Mouse (Mus musculus) 416B (cell line): ENCODE results near the gene Oaz2.

Experiments used
- DNase-seq: peaks from one replicate; pipeline ENCODE4 v3.0.0; 2011; ENCODE audit warnings: low read depth

The Oaz2 gene

DNA sequence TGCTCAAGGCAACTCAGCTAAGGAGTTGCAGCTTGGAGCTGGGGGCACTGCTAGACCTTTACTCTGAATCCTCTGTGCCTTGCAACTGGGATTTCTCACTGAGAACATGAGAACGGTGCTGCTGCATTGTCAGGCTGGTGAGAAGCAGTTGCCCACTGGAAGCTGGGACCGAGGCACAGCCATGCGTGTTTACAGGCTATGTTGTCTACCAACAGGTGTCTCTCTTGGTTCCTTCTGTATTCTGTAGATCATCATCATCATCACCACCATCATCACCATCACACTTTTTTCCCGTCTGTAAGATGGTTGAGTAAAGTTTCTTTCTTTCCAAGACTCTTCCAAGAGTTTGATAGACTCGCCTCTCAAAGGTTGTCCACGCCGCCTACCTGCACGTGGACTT is at the start of gene Oaz2:
Oaz2 (plus strand) TSS at position 301 of the 400 bp plus-strand sequence.
- no peak for DNase-seq

DNA sequence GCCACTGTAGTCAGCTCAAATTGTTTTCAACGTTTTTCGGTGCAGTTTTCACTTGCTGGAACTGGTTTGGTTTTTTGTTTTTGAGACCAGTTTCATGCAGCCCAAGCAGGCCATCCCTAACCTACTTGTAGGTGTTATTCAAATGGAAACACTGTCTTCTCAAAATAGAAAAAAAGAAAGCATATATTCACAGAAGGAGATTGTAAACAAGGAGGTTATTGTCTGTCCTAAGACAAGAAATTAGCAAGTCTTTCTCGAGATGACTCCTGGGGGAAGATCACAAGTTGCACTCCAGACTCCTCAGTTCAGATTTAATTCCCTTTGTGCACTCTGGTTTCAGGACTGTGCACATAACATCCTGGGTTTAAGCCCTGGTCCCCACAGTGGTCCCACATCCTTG is 48.5 kb upstream of the Oaz2 start:
- no peak for DNase-seq

DNA sequence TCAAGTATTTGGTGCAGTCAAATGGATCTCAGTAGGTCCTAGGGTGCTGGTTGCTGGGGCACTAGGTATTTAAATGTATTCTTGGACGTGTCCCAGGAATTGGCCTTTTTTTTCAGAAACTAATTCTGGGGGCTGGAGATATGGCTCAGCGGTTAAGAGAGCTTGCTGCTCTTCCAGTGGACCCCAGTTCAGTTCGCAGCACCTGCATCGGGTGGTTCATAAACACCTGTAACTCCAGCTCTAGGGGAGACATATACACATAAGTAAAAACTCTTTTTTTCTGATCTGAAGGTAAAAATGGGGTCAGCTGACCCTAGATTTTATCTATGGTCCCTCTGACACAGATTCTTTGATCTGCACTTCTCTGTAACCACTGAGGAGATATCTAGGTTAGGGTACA is 46.6 kb upstream of the Oaz2 start:
- DNase-seq: no peak

DNA sequence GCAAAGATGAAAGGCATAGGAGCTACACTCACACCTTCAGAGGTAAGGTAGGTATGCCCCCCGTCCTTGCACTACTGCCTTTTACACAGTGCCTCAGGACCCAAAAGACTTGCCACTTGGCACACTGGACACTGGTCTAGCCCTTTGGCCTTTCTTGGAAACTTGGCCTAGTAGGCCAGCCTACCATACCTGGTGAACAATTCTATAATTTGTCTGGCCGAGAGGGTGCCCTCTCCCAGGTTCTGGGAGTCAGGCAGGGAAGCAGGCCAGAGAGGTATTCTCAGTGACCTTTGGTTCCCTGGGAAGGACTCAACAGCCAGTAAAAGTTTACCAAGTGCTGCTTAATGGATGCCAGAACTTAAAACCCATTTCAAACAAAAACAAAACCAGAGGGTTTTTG is 46.1 kb upstream of the Oaz2 start:
- DNase-seq: no peak

DNA sequence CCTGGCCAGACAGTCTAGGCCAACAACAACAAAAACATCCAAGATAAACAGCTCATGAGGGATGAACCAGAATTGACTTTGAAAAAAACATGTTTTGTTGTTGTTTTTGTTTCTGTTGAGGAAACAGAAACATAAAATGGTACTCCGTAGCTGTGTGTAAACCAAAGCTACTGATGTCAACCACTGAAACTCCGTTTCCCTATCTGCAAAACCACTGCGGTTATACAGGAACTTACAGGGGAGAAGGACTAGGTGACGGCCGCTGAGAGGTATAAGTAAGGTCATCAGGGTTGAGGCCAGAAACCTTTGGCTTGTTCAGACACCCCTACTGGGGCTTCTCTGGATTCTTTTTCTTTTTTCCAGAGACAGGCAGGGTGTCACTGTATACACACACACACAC is 45.0 kb upstream of the Oaz2 start:
- no peak for DNase-seq

DNA sequence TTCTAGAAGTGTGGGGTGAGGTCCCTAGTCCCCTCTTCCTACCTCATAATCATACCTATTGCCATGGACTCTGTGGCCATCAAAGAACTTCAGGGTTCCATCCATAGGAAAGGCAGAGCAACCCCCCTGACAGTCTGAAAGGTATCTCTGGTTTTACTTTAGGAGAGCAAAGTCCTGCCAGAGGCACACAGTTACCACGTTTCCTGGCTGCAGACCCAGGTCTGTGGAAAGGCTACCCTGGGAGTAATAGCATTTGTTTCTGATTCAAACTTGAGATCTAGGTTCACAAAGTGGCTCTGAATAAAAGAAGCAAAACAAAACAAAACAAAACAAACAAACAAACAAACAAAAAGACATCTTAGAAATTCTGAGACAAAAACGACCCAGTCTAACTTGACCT is 43.5 kb upstream of the Oaz2 start:
- no peak for DNase-seq

DNA sequence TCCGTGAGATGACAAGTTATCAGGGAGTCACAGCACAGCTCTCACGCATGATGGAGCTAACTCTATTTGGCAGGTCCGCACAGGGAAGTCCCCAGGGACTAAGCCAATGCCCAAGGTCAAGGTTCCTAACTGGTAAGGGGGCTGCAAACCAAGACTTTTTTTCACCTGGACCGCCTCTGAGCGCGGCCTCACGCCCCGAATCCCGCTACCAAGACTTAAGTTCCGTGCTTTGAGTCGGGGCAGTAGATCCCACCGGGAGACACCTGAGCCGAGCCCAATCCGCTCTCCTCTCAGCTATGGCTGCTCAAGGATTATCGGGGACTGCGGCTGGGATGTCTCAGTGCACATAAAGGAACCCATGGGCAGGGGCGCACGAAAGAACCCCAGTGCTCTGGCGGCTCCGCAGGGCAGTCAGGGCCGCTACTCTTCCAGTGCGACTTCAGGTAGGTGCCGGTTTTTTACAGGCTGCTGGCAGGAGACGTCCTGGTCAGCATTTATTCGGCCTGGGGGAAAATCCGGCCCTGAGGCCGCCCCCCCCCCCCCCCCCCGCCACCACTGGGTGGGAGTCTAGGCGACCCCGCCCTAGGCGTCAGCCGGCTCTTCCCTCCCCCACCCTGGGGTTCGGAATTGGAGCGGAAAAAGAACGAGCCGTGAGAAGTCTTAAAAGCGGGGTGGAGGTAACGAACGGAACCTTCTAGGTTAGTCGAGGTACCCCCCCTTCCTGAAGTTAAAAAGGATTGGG is 38.6 kb upstream of the Oaz2 start, which contains the start of gene Rbpms2:
Rbpms2 (plus strand) TSS at position 624 of the 742 bp plus-strand sequence.
- DNase-seq: no peak

DNA sequence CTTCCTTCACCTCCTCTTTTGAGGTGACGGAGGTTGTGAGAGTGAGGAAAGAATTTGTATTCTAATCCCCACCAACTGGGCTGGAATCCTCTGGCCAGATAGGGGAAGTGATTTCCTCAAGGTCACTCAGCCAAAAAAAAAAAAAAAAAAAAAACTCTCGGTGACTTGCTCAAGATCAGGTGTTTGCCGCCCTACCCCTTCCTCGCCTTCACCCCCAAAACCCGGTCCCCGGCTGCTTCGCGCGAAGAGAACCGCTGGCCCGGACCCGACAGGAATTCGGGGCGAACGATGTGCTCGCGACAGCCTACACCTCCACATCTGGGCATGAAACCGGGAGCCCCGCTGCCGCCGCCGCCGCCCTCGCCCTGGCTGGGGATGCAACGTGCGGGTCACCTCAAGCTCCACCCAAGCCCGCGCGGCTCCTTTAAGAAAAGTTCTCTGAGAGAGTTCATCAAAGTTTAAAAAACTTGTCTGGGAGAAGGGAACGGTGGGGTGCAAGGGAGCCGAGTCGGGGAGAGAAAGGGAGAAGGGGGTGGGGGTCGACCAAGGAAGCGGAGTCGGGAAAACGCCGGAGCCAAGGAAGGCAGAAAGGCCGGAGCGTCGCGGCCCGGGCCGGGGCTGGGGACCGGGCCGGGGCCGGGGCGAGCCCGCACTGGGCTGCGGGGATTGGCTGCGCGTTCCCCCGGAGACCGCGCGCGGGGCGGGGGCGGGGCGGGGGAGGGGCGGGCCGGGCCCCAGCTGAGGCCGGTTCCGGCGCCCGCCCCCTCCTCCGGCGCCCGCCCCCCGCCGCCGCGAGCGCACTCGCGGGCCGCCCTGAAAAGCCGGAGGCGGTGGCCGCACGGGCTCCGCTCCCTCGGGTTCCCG is 37.8 kb upstream of the Oaz2 start:
- DNase-seq: peak; percentile 82

DNA sequence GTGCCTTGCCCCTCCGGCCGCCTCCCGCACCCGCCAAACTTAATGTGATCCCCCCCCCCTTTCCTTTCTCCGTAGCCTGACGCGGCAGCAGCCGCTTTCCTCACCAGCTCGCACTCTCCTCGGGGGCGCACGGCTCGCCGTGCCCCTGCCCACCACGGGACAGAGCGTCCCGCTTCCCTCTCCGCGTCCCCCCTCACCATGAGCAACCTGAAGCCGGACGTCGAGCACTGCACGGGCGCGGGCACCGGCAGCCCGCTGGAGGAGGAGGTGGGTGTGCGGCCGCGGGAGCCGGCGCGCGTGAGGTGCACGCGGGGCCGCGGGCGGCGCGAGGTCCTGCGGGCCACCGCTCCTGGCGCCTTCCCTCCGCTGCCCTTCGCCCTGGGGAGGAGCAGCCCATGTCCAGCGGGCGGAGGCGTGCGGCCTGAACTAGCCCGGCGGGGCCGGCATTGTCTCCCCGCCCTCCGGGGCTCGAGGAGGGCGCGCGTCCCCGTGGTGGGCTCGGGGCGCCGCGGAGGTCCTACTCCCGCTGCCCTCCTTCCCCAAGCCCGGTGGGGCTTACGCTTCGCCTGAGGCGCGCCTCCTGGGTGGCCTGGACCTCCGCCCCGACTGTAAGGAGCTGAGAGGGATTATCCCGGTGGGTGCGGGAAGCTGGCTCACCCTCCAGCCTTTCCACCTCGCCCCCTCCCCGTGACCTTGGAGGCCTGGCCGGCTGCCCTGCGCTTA is 37.0 kb upstream of the Oaz2 start:
- peak; percentile 24 for DNase-seq

DNA sequence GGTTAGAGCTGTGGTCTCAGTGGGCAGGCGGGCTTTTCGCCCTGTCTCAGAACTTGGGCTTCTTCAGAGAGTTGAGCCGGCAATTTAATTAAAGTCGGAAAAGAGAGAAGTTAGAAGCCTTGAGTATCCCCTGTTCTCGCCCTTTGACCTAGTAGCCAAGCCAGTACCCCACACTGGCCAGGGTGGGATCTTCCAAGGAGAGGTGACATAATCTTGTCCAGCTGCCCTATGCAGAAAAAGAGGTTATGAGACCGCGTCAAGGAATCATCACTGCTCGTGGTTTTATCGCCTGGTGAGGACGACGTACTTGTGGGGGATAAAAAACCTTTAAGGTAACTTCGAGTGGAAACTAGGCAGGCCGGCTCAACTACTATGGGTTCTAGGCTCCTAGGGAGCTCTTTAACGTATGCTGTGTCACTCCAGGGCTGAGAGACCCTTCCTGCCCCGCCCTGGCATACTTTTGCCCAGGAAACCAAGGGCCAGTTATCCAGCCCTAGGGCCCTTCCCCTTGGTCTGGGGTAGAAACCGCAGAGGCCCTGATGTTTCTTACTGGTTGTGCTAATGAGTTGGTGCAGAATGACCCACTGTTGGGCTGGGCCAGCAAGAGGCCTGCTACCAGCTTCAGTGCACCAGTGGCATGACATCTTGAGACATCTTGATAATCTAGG is 36.3 kb upstream of the Oaz2 start:
- DNase-seq: peak; percentile 98

DNA sequence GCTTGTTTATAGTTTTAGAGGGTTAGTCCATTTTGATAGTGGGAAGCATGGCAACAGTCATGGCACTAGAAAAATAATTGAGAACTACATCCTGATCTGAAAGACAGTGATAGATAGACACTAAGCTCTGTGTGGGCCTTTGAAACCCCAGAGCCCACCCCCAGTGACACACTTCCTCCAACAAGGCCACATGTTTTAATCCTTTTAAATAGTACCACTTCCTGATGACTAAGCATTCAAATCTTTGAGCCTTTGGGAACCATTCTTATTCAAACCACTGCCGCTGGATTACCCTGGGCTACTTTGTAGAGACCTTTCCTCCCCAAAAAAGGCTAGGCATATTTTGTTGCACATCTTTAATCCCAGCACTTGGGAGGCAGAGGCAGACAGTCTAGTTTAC is 32.0 kb upstream of the Oaz2 start:
- DNase-seq: peak; percentile 85

DNA sequence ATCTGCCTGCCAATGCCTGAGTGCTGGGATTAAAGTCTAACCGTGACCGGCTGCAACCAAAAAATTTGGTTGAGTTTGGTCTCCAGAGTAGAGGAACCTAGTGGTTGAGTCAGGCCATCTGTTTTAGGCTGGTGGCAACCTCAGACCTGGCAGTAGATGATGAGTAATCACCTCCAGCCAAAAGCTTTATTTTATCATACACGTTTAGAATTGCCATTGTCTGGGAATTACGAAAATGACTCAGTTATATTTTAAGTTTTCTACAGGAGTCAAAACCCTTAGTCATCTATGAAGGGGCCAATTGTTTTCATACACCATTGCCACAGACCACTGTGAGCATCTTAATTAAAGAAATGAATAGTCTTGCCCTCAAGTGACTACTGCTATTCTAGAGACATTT is 30.9 kb upstream of the Oaz2 start:
- DNase-seq: peak; percentile 91

DNA sequence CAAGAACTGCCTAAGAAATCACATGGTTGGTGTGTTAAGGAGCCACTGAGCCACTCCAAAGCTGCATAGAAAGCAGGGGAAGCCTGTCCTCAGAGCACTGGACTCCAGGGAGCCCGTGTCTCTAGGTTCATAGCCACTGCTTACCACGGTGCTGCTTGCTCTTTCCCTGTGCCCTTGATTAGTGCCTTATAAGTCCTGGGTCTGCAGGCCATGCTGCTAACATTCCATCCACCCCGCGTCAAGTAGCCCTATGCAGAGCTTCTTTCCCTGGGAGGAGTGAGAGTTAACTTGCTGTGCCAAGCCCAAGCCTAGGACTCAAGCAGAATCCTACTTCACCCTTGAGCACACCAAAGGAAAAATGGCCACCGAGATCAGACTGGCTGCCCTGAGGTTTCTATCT is 28.7 kb upstream of the Oaz2 start:
- no peak for DNase-seq

DNA sequence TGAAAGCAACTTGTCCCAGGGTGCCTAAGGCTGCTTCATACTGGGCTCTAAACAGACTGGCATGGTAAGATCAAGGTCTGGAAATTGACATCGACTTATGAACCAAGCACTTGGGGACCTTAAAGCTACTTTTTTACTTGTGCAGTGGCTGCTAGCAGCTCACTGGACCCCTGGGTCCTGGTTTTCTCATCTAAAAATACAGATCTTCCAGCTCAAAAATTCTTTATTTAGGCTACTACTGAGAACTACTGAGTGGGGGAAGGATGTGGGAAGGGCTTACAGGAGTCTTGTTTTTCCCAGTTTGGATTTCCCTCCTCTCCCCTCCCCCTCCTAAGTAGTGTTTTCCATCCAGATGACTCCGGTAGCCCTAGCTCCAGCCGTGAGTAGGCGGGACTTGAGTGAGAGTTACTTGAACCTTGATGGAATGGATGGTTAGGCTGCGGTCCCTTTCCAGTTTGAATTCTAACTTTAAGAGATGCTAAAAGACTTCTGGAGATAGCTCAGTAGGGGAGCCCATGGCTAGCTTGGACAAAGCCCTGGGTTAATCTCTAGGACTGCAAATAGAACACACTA is 26.9 kb upstream of the Oaz2 start:
- no peak for DNase-seq

DNA sequence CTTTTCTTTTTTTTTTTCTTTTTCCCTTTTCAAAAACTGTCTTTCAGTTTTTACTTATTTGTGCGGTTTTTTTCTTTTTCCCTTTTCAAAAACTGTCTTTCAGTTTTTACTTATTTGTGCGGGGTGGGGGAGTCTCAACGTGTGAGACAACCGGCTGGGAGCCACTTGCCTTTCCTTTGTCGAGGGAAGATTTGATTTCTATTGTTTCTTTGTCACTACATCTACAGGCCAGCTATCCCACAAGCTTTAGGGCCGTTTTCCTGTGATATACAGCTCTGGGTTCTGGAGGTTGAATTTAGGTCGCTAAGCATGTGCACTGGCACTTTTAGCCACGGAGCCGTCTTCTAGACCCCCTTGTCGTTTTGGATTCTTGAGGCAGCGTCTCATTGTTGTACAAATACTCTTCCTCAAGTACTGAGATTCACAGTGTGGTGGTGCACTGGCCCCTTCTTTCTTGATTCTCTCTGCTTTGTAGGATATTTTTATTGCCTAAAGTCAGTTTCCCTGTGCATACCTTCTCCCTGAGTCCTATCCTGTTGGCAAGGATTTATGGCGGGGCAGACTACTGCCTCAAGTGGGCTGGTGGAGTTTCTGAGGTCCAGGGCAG is 26.3 kb upstream of the Oaz2 start:
- no peak for DNase-seq

DNA sequence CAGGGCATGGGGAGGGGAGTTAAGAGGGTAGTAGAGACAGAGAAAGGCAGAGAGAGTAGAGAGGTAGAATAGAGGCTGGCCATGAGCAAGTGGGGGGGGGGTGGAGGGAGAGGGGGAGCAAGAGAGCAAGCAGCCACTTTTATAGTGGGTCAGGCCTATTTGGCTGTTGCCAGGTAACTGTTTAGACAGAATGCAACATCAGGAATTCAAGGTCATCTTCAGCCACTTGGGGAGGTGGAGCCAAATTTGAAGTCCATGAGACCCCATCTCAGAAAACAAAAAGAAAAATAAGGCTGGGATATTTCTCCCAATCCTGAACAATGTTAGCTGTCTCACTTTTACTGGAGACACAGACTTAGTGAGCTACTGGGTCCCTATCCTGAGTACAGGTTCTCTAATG is 25.3 kb upstream of the Oaz2 start:
- no peak for DNase-seq

DNA sequence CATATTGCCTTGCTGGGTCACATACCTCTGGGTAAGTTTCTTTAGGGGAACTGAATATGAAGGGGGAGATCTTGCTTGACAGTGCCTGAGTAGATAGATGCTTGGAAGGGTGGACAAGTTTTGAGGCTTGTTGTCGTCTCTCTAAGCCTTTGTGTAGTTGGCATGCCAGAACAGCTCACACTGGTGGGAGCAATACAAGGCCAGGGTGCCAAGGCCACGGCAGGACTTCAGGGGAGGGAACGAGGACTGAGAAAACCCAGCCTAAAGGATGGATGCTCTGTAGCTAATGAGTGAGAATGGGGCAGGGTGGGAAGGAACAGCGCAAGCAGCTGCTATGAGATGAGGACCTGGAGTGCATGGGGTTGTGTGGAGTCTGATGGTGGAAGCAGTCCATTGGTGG is 22.8 kb upstream of the Oaz2 start:
- DNase-seq: no peak

DNA sequence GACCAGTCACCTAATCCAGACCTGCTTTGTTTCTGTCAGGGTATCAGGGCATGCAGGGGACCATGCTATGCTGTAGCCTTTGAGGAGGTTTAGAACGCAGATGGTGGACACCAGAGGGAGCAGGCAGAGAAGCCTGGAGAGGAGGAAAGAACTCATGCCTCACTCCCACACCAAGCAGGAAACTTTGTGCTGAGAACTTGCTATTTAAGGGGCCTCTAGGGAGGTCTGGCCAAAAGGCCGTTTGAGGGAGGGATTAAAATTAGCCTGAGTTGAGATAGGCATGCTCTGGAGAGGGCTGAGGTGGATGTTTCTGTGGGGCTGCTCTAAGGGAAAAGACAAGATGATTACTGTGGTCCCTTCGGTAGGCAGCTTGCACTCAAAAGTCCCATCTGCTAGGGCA is 21.8 kb upstream of the Oaz2 start:
- no peak for DNase-seq

DNA sequence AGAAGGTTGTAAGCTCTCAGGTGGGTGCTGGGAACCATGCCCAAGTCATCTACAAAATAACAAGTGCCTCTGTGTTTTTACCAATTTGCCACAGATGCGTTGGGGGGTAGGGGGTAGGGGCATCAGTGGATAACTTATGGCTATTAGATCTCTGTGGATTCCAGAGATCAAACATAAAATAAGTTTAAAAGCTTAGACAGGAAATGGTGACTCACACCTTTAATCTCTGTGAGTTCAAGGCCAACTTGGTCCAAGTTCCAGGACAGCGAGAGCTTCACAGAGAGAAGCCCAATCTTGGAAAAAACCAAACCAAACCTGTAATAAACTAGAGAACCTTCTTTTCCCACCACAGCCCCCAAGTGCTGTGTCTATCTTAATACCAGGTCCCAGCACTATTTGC is 21.0 kb upstream of the Oaz2 start:
- peak; percentile 64 for DNase-seq

DNA sequence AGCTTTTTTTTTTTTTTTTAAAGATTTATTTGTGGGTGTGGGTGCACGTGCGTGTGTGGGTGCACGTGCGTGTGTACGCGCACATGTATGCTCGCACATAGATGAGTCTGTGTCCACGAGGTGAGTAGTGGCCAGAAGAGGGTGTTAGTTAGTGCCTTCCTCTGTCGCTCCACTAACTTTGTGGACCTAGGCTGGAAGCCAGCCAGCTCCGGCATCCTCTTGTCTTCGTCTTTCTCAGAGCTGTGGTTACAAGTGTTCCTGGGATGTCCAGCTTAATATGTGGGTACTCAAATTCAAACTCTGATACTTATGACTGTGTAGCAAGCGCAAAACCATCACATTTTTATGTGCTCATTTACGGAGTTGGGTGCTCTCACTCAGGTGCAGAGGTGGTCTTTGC is 19.1 kb upstream of the Oaz2 start:
- DNase-seq: no peak

DNA sequence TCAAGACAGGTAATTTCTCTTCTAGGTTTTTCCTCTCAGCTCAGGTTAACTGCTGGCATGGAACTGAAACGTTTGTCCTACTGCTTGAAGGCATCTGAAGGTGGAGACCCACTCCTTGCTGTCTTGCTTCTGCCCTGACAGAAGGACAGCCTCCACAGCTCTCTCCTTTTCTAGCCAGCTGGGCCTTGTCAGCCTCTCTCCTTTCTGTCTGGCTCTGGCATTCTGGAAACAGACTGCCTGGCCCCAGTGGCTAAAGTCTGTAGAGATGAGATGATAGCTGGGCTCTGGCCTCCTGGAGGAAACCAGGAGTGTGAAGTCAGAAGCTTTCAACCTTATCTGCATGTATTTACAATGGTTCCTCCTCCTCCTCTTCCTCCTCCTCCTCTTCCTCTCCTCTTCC is 17.8 kb upstream of the Oaz2 start:
- no peak for DNase-seq
